Mouse (Mus musculus) heart, embryonic 12.5 days (tissue): Measurements from ENCODE around the gene Zfp654. TPM values are rescaled to one million over a fixed set of nuclear protein-coding genes. Genes with fewer than 3 reads are reported as not detected.

Experiments used
- ATAC-seq: fragments of 200-750 bp; cut with Nextera tagmentation; 2 replicates; pipeline ENCODE4 v1.8.0; 2017; ENCODE audit warnings: moderate TSS enrichment, moderate library complexity; ENCODE audit not compliant: insufficient number of reproducible peaks, low FRiP score
- H3K27ac ChIP-seq: fragments of 300-500 bp; sonication (generic); 2 replicates; pipeline ENCODE4 v1.5.1; 2016; ENCODE audit warnings: mild to moderate bottlenecking, moderate library complexity; ENCODE audit not compliant: poor library complexity, severe bottlenecking
- H3K27me3 ChIP-seq: fragments of 300-500 bp; sonication (generic); replicated peaks from 2 replicates; pipeline ENCODE4 v1.6.1; 2016; ENCODE audit warnings: mild to moderate bottlenecking, moderate library complexity
- H3K36me3 ChIP-seq: fragments of 300-500 bp; sonication (generic); 2 replicates; pipeline ENCODE4 v1.6.1; 2016; ENCODE audit warnings: mild to moderate bottlenecking, moderate library complexity
- H3K4me1 ChIP-seq: fragments of 300-500 bp; sonication (generic); replicated peaks from 2 replicates; pipeline ENCODE4 v1.6.1; 2016; ENCODE audit warnings: mild to moderate bottlenecking
- H3K4me2 ChIP-seq: fragments of 300-500 bp; sonication (generic); 2 replicates; pipeline ENCODE4 v1.6.1; 2016; ENCODE audit warnings: mild to moderate bottlenecking, moderate library complexity
- H3K4me3 ChIP-seq: fragments of 300-500 bp; sonication (generic); 2 replicates; pipeline ENCODE4 v1.5.1; 2016; ENCODE audit warnings: mild to moderate bottlenecking
- H3K9ac ChIP-seq: fragments of 300-500 bp; sonication (generic); 2 replicates; pipeline ENCODE4 v1.6.1; 2016; ENCODE audit warnings: mild to moderate bottlenecking, moderate library complexity
- H3K9me3 ChIP-seq: fragments of 300-500 bp; sonication (generic); replicated peaks from 2 replicates; pipeline ENCODE4 v1.6.1; 2016; ENCODE audit warnings: mild to moderate bottlenecking, moderate library complexity
- WGBS: fragments of 180-500 bp; shearing (Covaris S2); methylation state at CpG from one replicate; pipeline ENCODE4 v1.1.7; 2016; 5-methylcytosine and 5-hydroxymethylcytosine counted together
- polyA plus RNA-seq: library from polyadenylated mRNA; unstranded; fragments of >200 nt; fragmentation: Nextera tagmentation; extraction: Ambion mirVana; gene quantifications from 2 replicates; pipeline ENCODE4 v1.2.1, GENCODE M21; 2016

Zfp654 gene
- polyA plus RNA-seq, 1 experiment from 2014 or later = 10.0 TPM

- peak overlapping the region; percentile 84 for H3K4me3 ChIP-seq
- peak overlapping the region; percentile 94 for H3K9ac ChIP-seq
- 5% methylated on average over 14 of the region's 14 CpGs for WGBS
- no peaks in the 10 kb centered on the region for H3K27me3 ChIP-seq
- peaks cover 21% of the 10 kb centered on the region for H3K36me3 ChIP-seq
- peak overlapping the region; percentile 74 for H3K4me2 ChIP-seq
- H3K27ac ChIP-seq = peak overlapping the region; percentile 97
- no peaks in the 10 kb centered on the region for H3K9me3 ChIP-seq
- no peak for ATAC-seq
- H3K4me1 ChIP-seq = peaks cover 13% of the 10 kb centered on the region; the same call in 1 of the 2 replicates
Measured at GRCm38 (mm10) chr16:64852891-64853290, 1.4 kb upstream of the Zfp654 start.

- Histone ChIP-seq H3K9me3 (no peaks in the 10 kb centered on the region), H3K36me3 (peaks cover 19% of the 10 kb centered on the region), H3K9ac (peak overlapping the region; percentile 94), H3K27me3 (no peaks in the 10 kb centered on the region), H3K4me1 (peaks cover 13% of the 10 kb centered on the region; the same call in 1 of the 2 replicates), H3K4me2 (peak overlapping the region; percentile 74), H3K27ac (peak overlapping the region; percentile 97), H3K4me3 (peak overlapping the region; percentile 84)
- peak; percentile 59 for ATAC-seq
- WGBS = under 1% methylated on average over 52 of the region's 53 CpGs
Measured at GRCm38 (mm10) chr16:64852441-64852871, 1.0 kb upstream of the Zfp654 start.

GRCm38 (mm10) chr16:64851085-64851562, 328 bp downstream of the Zfp654 start:
- Histone ChIP-seq H3K27ac (peak overlapping the region; percentile 95), H3K4me1 (peaks cover 13% of the 10 kb centered on the region; the same call in 1 of the 2 replicates), H3K4me3 (peak overlapping the region; percentile 84), H3K9me3 (no peaks in the 10 kb centered on the region), H3K4me2 (peak overlapping the region; percentile 77), H3K27me3 (no peaks in the 10 kb centered on the region), H3K36me3 (peaks cover 15% of the 10 kb centered on the region), H3K9ac (peak overlapping the region; percentile 98)
- 0% methylated on average over 36 of the region's 45 CpGs for WGBS
- ATAC-seq = peak; percentile 36

GRCm38 (mm10) chr16:64850287-64851084, 966 bp downstream of the Zfp654 start:
- peaks cover 10% of the 10 kb centered on the region for H3K36me3 ChIP-seq
- ATAC-seq = no peak
- H3K9me3 ChIP-seq = no peaks in the 10 kb centered on the region
- H3K27me3 ChIP-seq = no peaks in the 10 kb centered on the region
- 2% methylated on average over 16 of the region's 16 CpGs for WGBS
- peak overlapping the region; percentile 84 for H3K4me3 ChIP-seq
- H3K4me2 ChIP-seq = peak overlapping the region; percentile 77
- H3K4me1 ChIP-seq = peaks cover 13% of the 10 kb centered on the region; the same call in 1 of the 2 replicates
- peak overlapping the region; percentile 95 for H3K27ac ChIP-seq
- H3K9ac ChIP-seq = peak overlapping the region; percentile 98

GRCm38 (mm10) chr16:64845947-64846346, 5.5 kb downstream of the Zfp654 start:
- no peak overlapping the region for H3K4me3 ChIP-seq
- no peak overlapping the region for H3K27ac ChIP-seq
- no peaks in the 10 kb centered on the region for H3K27me3 ChIP-seq
- H3K9ac ChIP-seq = no peak overlapping the region
- peaks cover 5% of the 10 kb centered on the region; the same call in 1 of the 2 replicates for H3K4me1 ChIP-seq
- WGBS = 85% methylated on average over 8 of the region's 8 CpGs
- H3K36me3 ChIP-seq = no peaks in the 10 kb centered on the region
- ATAC-seq = no peak
- H3K9me3 ChIP-seq = no peaks in the 10 kb centered on the region
- no peak overlapping the region for H3K4me2 ChIP-seq

- 91% methylated on average over 3 of the region's 3 CpGs for WGBS
- H3K9ac ChIP-seq = no peak overlapping the region
- H3K27ac ChIP-seq = no peak overlapping the region
- no peaks in the 10 kb centered on the region for H3K36me3 ChIP-seq
- H3K9me3 ChIP-seq = no peaks in the 10 kb centered on the region
- no peaks in the 10 kb centered on the region for H3K27me3 ChIP-seq
- no peak overlapping the region for H3K4me2 ChIP-seq
- no peak for ATAC-seq
- no peak overlapping the region for H3K4me3 ChIP-seq
- H3K4me1 ChIP-seq = peaks cover 6% of the 10 kb centered on the region
Measured at GRCm38 (mm10) chr16:64842374-64842729, 9.1 kb downstream of the Zfp654 start.

- Histone ChIP-seq H3K4me1 (peaks cover 11% of the 10 kb centered on the region), H3K9ac (no peak overlapping the region), H3K36me3 (no peaks in the 10 kb centered on the region), H3K4me3 (no peak overlapping the region), H3K4me2 (no peak overlapping the region), H3K27me3 (no peaks in the 10 kb centered on the region), H3K27ac (no peak overlapping the region), H3K9me3 (no peaks in the 10 kb centered on the region)
- WGBS = 78% methylated on average over 5 of the region's 5 CpGs
- ATAC-seq = no peak
Measured at GRCm38 (mm10) chr16:64841481-64842373, 9.7 kb downstream of the Zfp654 start.

GRCm38 (mm10) chr16:64836709-64837108, 14.7 kb downstream of the Zfp654 start:
- Histone ChIP-seq H3K27me3 (no peaks in the 10 kb centered on the region), H3K9me3 (no peaks in the 10 kb centered on the region), H3K4me1 (peaks cover 12% of the 10 kb centered on the region), H3K36me3 (no peaks in the 10 kb centered on the region), H3K4me2 (no peak overlapping the region), H3K9ac (no peak overlapping the region), H3K4me3 (no peak overlapping the region), H3K27ac (no peak overlapping the region)
- ATAC-seq = no peak
- 87% methylated on average over 2 of the region's 2 CpGs for WGBS

GRCm38 (mm10) chr16:64835996-64836545, 15.4 kb downstream of the Zfp654 start:
- Histone ChIP-seq H3K4me2 (no peak overlapping the region), H3K9ac (no peak overlapping the region), H3K27me3 (no peaks in the 10 kb centered on the region), H3K27ac (no peak overlapping the region), H3K4me3 (no peak overlapping the region), H3K36me3 (no peaks in the 10 kb centered on the region), H3K4me1 (peaks cover 9% of the 10 kb centered on the region), H3K9me3 (no peaks in the 10 kb centered on the region)
- WGBS = 40% methylated on average over 1 of the region's 1 CpGs
- ATAC-seq = no peak

- Histone ChIP-seq H3K4me2 (no peak overlapping the region), H3K4me1 (no peaks in the 10 kb centered on the region), H3K27me3 (no peaks in the 10 kb centered on the region), H3K27ac (no peak overlapping the region), H3K9ac (no peak overlapping the region), H3K4me3 (no peak overlapping the region), H3K36me3 (peaks cover 14% of the 10 kb centered on the region), H3K9me3 (no peaks in the 10 kb centered on the region)
- no peak for ATAC-seq
- WGBS = 62% methylated on average over 15 of the region's 15 CpGs
Measured at GRCm38 (mm10) chr16:64830291-64830690, 21.2 kb downstream of the Zfp654 start.

- no peaks in the 10 kb centered on the region for H3K4me1 ChIP-seq
- no peak overlapping the region for H3K4me3 ChIP-seq
- 88% methylated on average over 1 of the region's 1 CpGs for WGBS
- H3K4me2 ChIP-seq = no peak overlapping the region
- no peaks in the 10 kb centered on the region for H3K27me3 ChIP-seq
- peaks cover 18% of the 10 kb centered on the region for H3K36me3 ChIP-seq
- no peak for ATAC-seq
- no peaks in the 10 kb centered on the region for H3K9me3 ChIP-seq
- H3K9ac ChIP-seq = no peak overlapping the region
- H3K27ac ChIP-seq = no peak overlapping the region
Measured at GRCm38 (mm10) chr16:64824474-64824873, 27.0 kb downstream of the Zfp654 start.
